Mouse (Mus musculus): Measurements from ENCODE around the gene Ctnnbl1.

The Ctnnbl1 gene

GRCm38 (mm10) chr2:157932655-157933054, 195.5 kb downstream of the Ctnnbl1 start:
- in situ Hi-C loops (cut with MboI, MseI): no loop called here

GRCm38 (mm10) chr2:157935444-157936171, 198.4 kb downstream of the Ctnnbl1 start:
- in situ Hi-C loops (cut with MboI, MseI): no loop called here

- in situ Hi-C loops (cut with MboI, MseI): no loop called here
Measured at GRCm38 (mm10) chr2:157936676-157937075, 199.5 kb downstream of the Ctnnbl1 start.

- in situ Hi-C loops (cut with MboI, MseI): no loop called here
Measured at GRCm38 (mm10) chr2:157940586-157941185, 203.5 kb downstream of the Ctnnbl1 start.

Measured in T-helper 2 cell (primary cell).